Mouse (Mus musculus): ENCODE measurements around the gene Zdhhc25. TPM values are rescaled to one million over a fixed set of nuclear protein-coding genes. Genes with fewer than 3 reads are reported as not detected.
A peak's percentile ranks its signal among the peaks of the same experiment; 100 is the strongest.

Zdhhc25 gene
- not detected for total RNA-seq (2021)

- no peak for DNase-seq (ENCODE audit: low spot score in 2 of 2)
- intact Hi-C loops (cut with DNase I): no loop called here
These were observed at the start of gene Zdhhc25 for GRCm38 (mm10) chr15:88600002-88600401. Zdhhc25 (plus strand) TSS chr15:88600302.

GRCm38 (mm10) chr15:88552852-88553251, 47.2 kb upstream of the Zdhhc25 start:
- no peak for DNase-seq (ENCODE audit: low spot score in 2 of 2)
- intact Hi-C loops (cut with DNase I): no loop called here

- no peak for DNase-seq (ENCODE audit: low spot score in 2 of 2)
- intact Hi-C loops (cut with DNase I): loop anchor here (5.0 kb wide), 1 partner anchor 97 kb away; no protein-coding TSS in a partner anchor
These were observed 44.6 kb upstream of the Zdhhc25 start for GRCm38 (mm10) chr15:88555476-88555875.

GRCm38 (mm10) chr15:88560637-88561036, 39.5 kb upstream of the Zdhhc25 start:
- intact Hi-C loops (cut with DNase I): no loop called here
- no peak for DNase-seq (ENCODE audit: low spot score in 2 of 2)

- intact Hi-C loops (cut with DNase I): no loop called here
- DNase-seq (ENCODE audit: low spot score in 2 of 2): no peak
These were observed 38.9 kb upstream of the Zdhhc25 start for GRCm38 (mm10) chr15:88561058-88561730.

- intact Hi-C loops (cut with DNase I): no loop called here
- no peak for DNase-seq (ENCODE audit: low spot score in 2 of 2)
These were observed 34.8 kb upstream of the Zdhhc25 start for GRCm38 (mm10) chr15:88565307-88565706.

- DNase-seq (ENCODE audit: low spot score in 2 of 2): no peak
- intact Hi-C loops (cut with DNase I): no loop called here
These were observed 34.3 kb upstream of the Zdhhc25 start for GRCm38 (mm10) chr15:88565806-88566205.

- intact Hi-C loops (cut with DNase I): no loop called here
- no peak for DNase-seq (ENCODE audit: low spot score in 2 of 2)
These were observed 29.4 kb upstream of the Zdhhc25 start for GRCm38 (mm10) chr15:88570697-88571096.

- DNase-seq (ENCODE audit: low spot score in 2 of 2): no peak
- intact Hi-C loops (cut with DNase I): no loop called here
These were observed 20.6 kb upstream of the Zdhhc25 start for GRCm38 (mm10) chr15:88579461-88579860.

- no peak for DNase-seq (ENCODE audit: low spot score in 2 of 2)
- intact Hi-C loops (cut with DNase I): no loop called here
These were observed 2.4 kb downstream of the Zdhhc25 start for GRCm38 (mm10) chr15:88602496-88602895.

GRCm38 (mm10) chr15:88603091-88603732, 3.1 kb downstream of the Zdhhc25 start:
- intact Hi-C loops (cut with DNase I): no loop called here
- DNase-seq (ENCODE audit: low spot score in 2 of 2): no peak

GRCm38 (mm10) chr15:88603733-88604119, 3.6 kb downstream of the Zdhhc25 start:
- DNase-seq (ENCODE audit: low spot score in 2 of 2): no peak
- intact Hi-C loops (cut with DNase I): no loop called here

- intact Hi-C loops (cut with DNase I): no loop called here
These were observed 4.7 kb downstream of the Zdhhc25 start for GRCm38 (mm10) chr15:88604669-88605414.

GRCm38 (mm10) chr15:88605415-88605785, 5.3 kb downstream of the Zdhhc25 start:
- intact Hi-C loops (cut with DNase I): no loop called here
- DNase-seq (ENCODE audit: low spot score in 2 of 2): no peak

More at GRCm38 (mm10) chr15:88604669-88605414, 4.7 kb downstream of the Zdhhc25 start:
- DNase-seq (ENCODE audit: low spot score in 2 of 2): no peak

- intact Hi-C loops (cut with DNase I): no loop called here
- no peak for DNase-seq (ENCODE audit: low spot score in 2 of 2)
These were observed 17.0 kb downstream of the Zdhhc25 start for GRCm38 (mm10) chr15:88617125-88617524.

- intact Hi-C loops (cut with DNase I): no loop called here
- peak in 1 of 2 experiments; percentile 10 for DNase-seq (ENCODE audit: low spot score in 2 of 2)
These were observed 18.1 kb downstream of the Zdhhc25 start for GRCm38 (mm10) chr15:88618008-88618773.

GRCm38 (mm10) chr15:88620017-88620416, 19.9 kb downstream of the Zdhhc25 start:
- no peak for DNase-seq (ENCODE audit: low spot score in 2 of 2)
- intact Hi-C loops (cut with DNase I): no loop called here

- no peak for DNase-seq (ENCODE audit: low spot score in 2 of 2)
- intact Hi-C loops (cut with DNase I): no loop called here
These were observed 23.8 kb downstream of the Zdhhc25 start for GRCm38 (mm10) chr15:88623891-88624290.

- DNase-seq (ENCODE audit: low spot score in 2 of 2): no peak
- intact Hi-C loops (cut with DNase I): no loop called here
These were observed 24.8 kb downstream of the Zdhhc25 start for GRCm38 (mm10) chr15:88624874-88625277.

All from left cerebral cortex, postnatal 36 days (tissue).